ENCODE assay signal across 8 mouse cellular contexts in genomic region chr5:23893864-23894771, GRCm38 (mm10). TPM values are rescaled to one million over a fixed set of nuclear protein-coding genes. Genes with fewer than 3 reads are reported as not detected.
A peak's percentile ranks its signal among the peaks of the same experiment; 100 is the strongest.
DNase-seq lines count a peak whose midpoint lies in the region; ATAC-seq and TF ChIP-seq lines count a peak whose summit lies in the region.

No protein-coding gene starts in this region.

- no peak for TF ChIP-seq CTCF in forebrain, postnatal 0 days (IDR thresholded peaks at IDR 0.05; ENCODE audit: low read depth)

- H3K36me3 ChIP-seq in forebrain, postnatal 0 days (ENCODE audit: insufficient read depth), result no peaks in the 10 kb centered on the region
- H3K36me3 ChIP-seq in forebrain, embryonic 10.5 days (replicated peaks), result no peaks in the 10 kb centered on the region

- no peak overlapping the region for H3K4me3 ChIP-seq in forebrain, postnatal 0 days (ENCODE audit: low read depth, low read length)
- H3K4me3 ChIP-seq in forebrain, embryonic 10.5 days, result no peak overlapping the region

- ATAC-seq in forebrain, postnatal 0 days, result 0 out of 2 replicates have a peak, but pooled peaks have one; percentile 16
- peak; percentile 61 for ATAC-seq in megakaryocyte-erythroid progenitor cell, adult 5-6 weeks (replicated peaks; ENCODE audit: low FRiP score, low TSS enrichment, poor library complexity, severe bottlenecking)

- H3K4me2 ChIP-seq in forebrain, postnatal 0 days (ENCODE audit: low read depth), result no peak overlapping the region

- DNase-seq in forebrain, postnatal 0 days, result no peak
- no peak for DNase-seq in forebrain, embryonic 10.5 days (ENCODE audit: extremely low spot score, low spot score)
- peak; percentile 1 for DNase-seq in T-cell, adult 2 months (ENCODE audit: low spot score)
- DNase-seq in gastrocnemius, postnatal 25 days, result peak; percentile 27
- peak; percentile 38 for DNase-seq in layer of hippocampus, adult 9-10 months (ENCODE audit: low spot score)
- DNase-seq in retina, postnatal 1 day, result no peak
- no peak for DNase-seq in MN1 (ENCODE audit: low spot score)

- H3K27ac ChIP-seq in forebrain, postnatal 0 days (ENCODE audit: low read depth, low read length), result no peak overlapping the region
- H3K27ac ChIP-seq in forebrain, embryonic 10.5 days, result no peak overlapping the region

- H3K9ac ChIP-seq in forebrain, postnatal 0 days, result no peak overlapping the region

- WGBS in forebrain, postnatal 0 days, result 52% methylated on average over 11 of the region's 11 CpGs
- 81% methylated on average over 11 of the region's 11 CpGs for WGBS in forebrain, embryonic 10.5 days

- H3K4me1 ChIP-seq in forebrain, postnatal 0 days (ENCODE audit: insufficient read depth), result no peaks in the 10 kb centered on the region
- H3K4me1 ChIP-seq in forebrain, embryonic 10.5 days, result no peaks in the 10 kb centered on the region

- no peaks in the 10 kb centered on the region for H3K27me3 ChIP-seq in forebrain, postnatal 0 days (ENCODE audit: insufficient read depth, low read length)
- H3K27me3 ChIP-seq in forebrain, embryonic 10.5 days (ENCODE audit: poor library complexity, severe bottlenecking), result no peaks in the 10 kb centered on the region

- no peaks in the 10 kb centered on the region for H3K9me3 ChIP-seq in forebrain, postnatal 0 days (ENCODE audit: low read length)
- no peaks in the 10 kb centered on the region for H3K9me3 ChIP-seq in forebrain, embryonic 10.5 days

RNA-seq across cellular contexts. Expression of gene Tomm7, which starts 50.2 kb away (rescaled TPM):
- 26.3 and 39.1 TPM in 2 replicates for total RNA-seq in forebrain, postnatal 0 days (2014; rRNA removed)
- polyA plus RNA-seq in forebrain, postnatal 0 days (2015; fragmentation: Nextera tagmentation; extraction: Ambion mirVana), result 83.3 and 109 TPM in 2 replicates
- polyA plus RNA-seq in forebrain, embryonic 10.5 days (2016; fragmentation: Nextera tagmentation; extraction: Ambion mirVana), result 143 and 147 TPM in 2 replicates
- 10 to 100 TPM; 54.4 to 58.1 TPM for total RNA-seq in gastrocnemius, postnatal 25 days (2021)
- total RNA-seq in megakaryocyte-erythroid progenitor cell, adult 5-6 weeks (2014; fragmentation: Nextera tagmentation), result 98.3 and 122 TPM in 2 replicates
- 241 and 274 TPM in 2 replicates for total RNA-seq in megakaryocyte-erythroid progenitor cell, adult 5-6 weeks (2017)

Comparison
In these comparisons a context has a peak if more than half of its experiments do, and no peak if none do; other contexts are left out.
1. DNase-seq: peak in T-cell, adult 2 months (single experiment), gastrocnemius, postnatal 25 days (single experiment) and layer of hippocampus, adult 9-10 months (single experiment); none in forebrain, postnatal 0 days (single experiment), forebrain, embryonic 10.5 days (single experiment), retina, postnatal 1 day (single experiment) and MN1 (single experiment).